Mouse (Mus musculus) layer of hippocampus, postnatal 14 days (tissue): ENCODE data around the gene Sfxn5. TPM values are rescaled to one million over a fixed set of nuclear protein-coding genes. Genes with fewer than 3 reads are reported as not detected.

ENCODE experiments used
- DNase-seq, 2 experiments: peaks; one replicate each; pipeline ENCODE4 v3.0.0; 2021 to 2022; ENCODE audit warnings: low spot score in 2 of 2, mixed read lengths in 1 of 2
- total RNA-seq, 2 experiments: library from RNA; stranded (reverse); gene quantifications; 2 replicates each; pipeline ENCODE4 v1.2.3; 2021

The Sfxn5 gene
- total RNA-seq, 2 experiments from 2014 or later: 154 to 171 TPM

GRCm38 (mm10) chr6:85206182-85206938, 126.9 kb downstream of the Sfxn5 start:
- peak in 1 of 2 experiments; percentile 77 for DNase-seq

- no peak for DNase-seq
Observed at GRCm38 (mm10) chr6:85197951-85198350, 135.3 kb downstream of the Sfxn5 start.

GRCm38 (mm10) chr6:85193381-85194318, 139.6 kb downstream of the Sfxn5 start:
- peak; percentile 40 to 66 for DNase-seq

- no peak for DNase-seq
Observed at GRCm38 (mm10) chr6:85191751-85192440, 141.3 kb downstream of the Sfxn5 start.

GRCm38 (mm10) chr6:85190671-85191070, 142.6 kb downstream of the Sfxn5 start:
- DNase-seq: no peak

GRCm38 (mm10) chr6:85189911-85190591, 143.2 kb downstream of the Sfxn5 start:
- peak; percentile 55 to 72 for DNase-seq

GRCm38 (mm10) chr6:85189361-85189760, 143.9 kb downstream of the Sfxn5 start:
- no peak for DNase-seq

GRCm38 (mm10) chr6:85188256-85189110, 144.7 kb downstream of the Sfxn5 start:
- DNase-seq: no peak

- peak; percentile 70 to 74 for DNase-seq
Observed at GRCm38 (mm10) chr6:85187340-85188211, 145.6 kb downstream of the Sfxn5 start, which contains the start of gene Emx1. Gene Emx1, plus strand, starts transcription at chr6:85187438.

- no peak for DNase-seq
Observed at GRCm38 (mm10) chr6:85186744-85187059, 146.5 kb downstream of the Sfxn5 start.

- no peak for DNase-seq
Observed at GRCm38 (mm10) chr6:85186033-85186743, 147.0 kb downstream of the Sfxn5 start.

GRCm38 (mm10) chr6:85183951-85184350, 149.3 kb downstream of the Sfxn5 start:
- no peak for DNase-seq

- no peak for DNase-seq
Observed at GRCm38 (mm10) chr6:85180036-85180435, 153.2 kb downstream of the Sfxn5 start.

GRCm38 (mm10) chr6:85179569-85179968, 153.7 kb downstream of the Sfxn5 start:
- no peak for DNase-seq

- DNase-seq: no peak
Observed at GRCm38 (mm10) chr6:85165440-85165921, 167.7 kb downstream of the Sfxn5 start.
